Mouse (Mus musculus): ENCODE results near the gene Gm5640. TPM values are rescaled to one million over a fixed set of nuclear protein-coding genes. Genes with fewer than 3 reads are reported as not detected.

Gm5640 gene
- 0.04 TPM in 1 of 2 replicates, not detected in the other for polyA plus RNA-seq (2021; fragmentation: Nextera tagmentation)
- long read RNA-seq, experiment 1, partial matches to known transcripts, result 0 of 1 reads
- long read RNA-seq, experiment 1, other reads (novel, unspliced or antisense), result 1 of 1 reads
- long read RNA-seq, experiment 2, result 0 reads

GRCm38 (mm10) chrX:74645466-74646323 is at the start of gene Gm5640:
Gene Gm5640 (minus strand): TSS chrX:74645635.

DNA sequence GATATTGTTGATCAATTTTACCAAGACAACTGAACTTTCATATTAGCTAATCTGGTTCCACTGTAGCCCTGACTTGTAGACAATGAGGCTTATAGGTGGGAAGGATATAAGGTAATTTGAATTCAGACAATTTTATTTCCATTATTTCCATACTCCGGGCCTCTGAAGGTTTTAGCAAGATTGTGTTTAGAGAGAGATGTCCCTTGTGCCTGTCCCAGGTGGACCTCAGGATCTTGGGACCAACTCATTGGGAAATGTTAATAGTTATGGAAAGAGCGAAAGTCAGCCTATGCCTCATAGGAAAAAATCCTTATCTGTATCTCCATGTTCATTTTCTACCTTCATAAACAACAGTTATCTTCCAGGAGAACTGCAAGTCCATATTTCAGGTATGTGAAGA is 53.1 kb downstream of the Gm5640 start, which contains the start of gene Olfr1325:
Gene Olfr1325 (plus strand): TSS at position 301 of the 400 bp plus-strand sequence.

Other genes with a start within 250 kb of the Gm5640 start
- 17.4 and 18.3 TPM in 2 replicates for gene G6pdx, start 216.4 kb downstream of the Gm5640 start, polyA plus RNA-seq (2021; fragmentation: Nextera tagmentation)
- not detected in 2 replicates for gene Gm6880, start 164.2 kb downstream of the Gm5640 start, polyA plus RNA-seq (2021; fragmentation: Nextera tagmentation)
- gene Olfr1326-ps1, start 70.7 kb downstream of the Gm5640 start, polyA plus RNA-seq (2021; fragmentation: Nextera tagmentation), result not detected in 2 replicates
- gene Olfr1325, start 53.0 kb downstream of the Gm5640 start, polyA plus RNA-seq (2021; fragmentation: Nextera tagmentation), result not detected in 2 replicates
- gene Gm6890, start 95.3 kb upstream of the Gm5640 start, polyA plus RNA-seq (2021; fragmentation: Nextera tagmentation), result not detected in 2 replicates
- not detected in 2 replicates for gene Gm5936, start 191.6 kb upstream of the Gm5640 start, polyA plus RNA-seq (2021; fragmentation: Nextera tagmentation)

Measured in left cerebral cortex, adult 6 months (tissue).